ENCODE assay signal across 22 mouse cellular contexts in genomic region chr16:24129701-24130100, GRCm38 (mm10).
"Had no signal": no experiment of that assay in that cellular context is flagged by ENCODE, and none has a peak within 500 bp of the region (broad histone marks: within the 10 kb centered on the region; RNA-seq: fewer than 3 reads in every experiment).

No protein-coding gene starts in this region.

- H3K9me3 ChIP-seq: megakaryocyte, embryonic 14.5 days; neural tube, embryonic 12.5 days; neural tube, embryonic 15.5 days had no signal

- H3K9ac ChIP-seq: liver, embryonic 14.5 days; liver, postnatal 0 days; lung, embryonic 14.5 days; neural tube, embryonic 12.5 days; neural tube, embryonic 15.5 days had no signal

- H3K4me2 ChIP-seq: lung, embryonic 14.5 days; midbrain, embryonic 11.5 days; neural tube, embryonic 12.5 days; neural tube, embryonic 15.5 days had no signal

- DNase-seq: kidney, adult 2 months; kidney, postnatal 25 days; layer of hippocampus, adult 9-11 months; liver, postnatal 0 days; lung, embryonic 14.5 days; midbrain, embryonic 14.5 days; right cerebral cortex, adult 18-20 months; right cerebral cortex, postnatal 14 days; right cerebral cortex, postnatal 4 days; spleen, adult 18-20 months; thymus, adult 2 months; thymus, postnatal 14 days; thymus, postnatal 4 days had no signal

- H3K27ac ChIP-seq: kidney, postnatal 0 days; layer of hippocampus, adult 2 months; liver, embryonic 14.5 days; macrophage; neural tube, embryonic 12.5 days; neural tube, embryonic 15.5 days had no signal

- H3K4me3 ChIP-seq: layer of hippocampus, adult 2 months; megakaryocyte, embryonic 14.5 days; neural tube, embryonic 12.5 days; neural tube, embryonic 15.5 days had no signal

- H3K4me1 ChIP-seq: neural tube, embryonic 12.5 days; neural tube, embryonic 15.5 days had no signal

- H3K27me3 ChIP-seq: neural tube, embryonic 12.5 days; neural tube, embryonic 15.5 days had no signal

- ATAC-seq: liver, postnatal 0 days; lung, postnatal 0 days had no signal

- H3K36me3 ChIP-seq: neural tube, embryonic 12.5 days; neural tube, embryonic 15.5 days had no signal
